Comparison of ENCODE assay signal across 17 mouse cellular contexts in the genomic region with DNA sequence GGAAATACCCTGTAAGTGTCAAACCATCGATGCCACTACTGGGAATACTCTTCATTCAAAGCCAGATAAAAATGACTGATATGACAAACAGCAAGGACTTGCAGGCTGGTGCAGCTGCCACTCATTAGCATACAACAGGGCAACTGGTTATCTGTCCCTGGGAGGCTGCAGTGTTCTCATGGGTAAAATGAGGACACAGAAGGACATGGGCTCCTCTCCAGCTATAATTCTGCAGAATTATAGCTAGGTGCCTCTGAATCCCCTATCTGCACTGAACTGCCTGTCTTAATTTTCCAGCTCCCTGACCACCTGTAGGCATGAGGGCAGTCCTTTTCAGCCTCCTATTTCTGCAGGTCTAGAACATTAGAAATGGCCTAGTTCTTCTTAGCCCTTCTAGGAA.
"Had no signal": no experiment of that assay in that cellular context is flagged by ENCODE, and none has a peak within 500 bp of the region (broad histone marks: within the 10 kb centered on the region; RNA-seq: fewer than 3 reads in every experiment).

No protein-coding gene starts in this region.

- H3K36me3 ChIP-seq: lung, embryonic 15.5 days; midbrain, embryonic 13.5 days; midbrain, embryonic 15.5 days; neural tube, embryonic 12.5 days; stomach, embryonic 15.5 days had no signal

- H3K27me3 ChIP-seq: lung, embryonic 15.5 days; midbrain, embryonic 13.5 days; midbrain, embryonic 15.5 days; neural tube, embryonic 12.5 days; stomach, embryonic 15.5 days had no signal

- H3K4me1 ChIP-seq: lung, embryonic 15.5 days; midbrain, embryonic 13.5 days; midbrain, embryonic 15.5 days; neural tube, embryonic 12.5 days; stomach, embryonic 15.5 days had no signal

- H3K9ac ChIP-seq: liver, postnatal 0 days; lung, embryonic 15.5 days; midbrain, embryonic 13.5 days; midbrain, embryonic 15.5 days; neural tube, embryonic 12.5 days; stomach, embryonic 15.5 days had no signal

- H3K9me3 ChIP-seq: lung, embryonic 15.5 days; midbrain, embryonic 13.5 days; midbrain, embryonic 15.5 days; neural tube, embryonic 12.5 days; stomach, embryonic 15.5 days had no signal

- H3K4me3 ChIP-seq: lung, embryonic 15.5 days; midbrain, embryonic 13.5 days; midbrain, embryonic 15.5 days; neural tube, embryonic 12.5 days; stomach, embryonic 15.5 days had no signal

- H3K4me2 ChIP-seq: lung, embryonic 15.5 days; midbrain, embryonic 11.5 days; midbrain, embryonic 13.5 days; midbrain, embryonic 15.5 days; neural tube, embryonic 12.5 days; stomach, embryonic 15.5 days had no signal

- DNase-seq: liver, postnatal 0 days; lung, adult 2 months; lung, postnatal 14 days; lung, postnatal 36 days; right cerebral cortex, postnatal 14 days; thymus, adult 2 months; thymus, postnatal 25 days; thymus, postnatal 4 days had no signal

- H3K27ac ChIP-seq: lung, embryonic 15.5 days; macrophage; midbrain, embryonic 13.5 days; midbrain, embryonic 15.5 days; neural tube, embryonic 12.5 days; stomach, embryonic 15.5 days; stomach, postnatal 0 days had no signal

- ATAC-seq: liver, postnatal 0 days; lung, postnatal 0 days; midbrain, embryonic 13.5 days; midbrain, embryonic 15.5 days had no signal
